Mouse (Mus musculus) heart, adult 2 months (tissue): ENCODE results near the gene Psmd3. TPM values are rescaled to one million over a fixed set of nuclear protein-coding genes. Genes with fewer than 3 reads are reported as not detected.

Experiments
- DNase-seq, 2 experiments: peaks; one replicate each; pipeline ENCODE4 v3.0.0; 2021
- H3K27ac ChIP-seq: fragments of 200-600 bp; 2 replicates; pipeline ENCODE4 v1.8.1; 2022
- H3K27me3 ChIP-seq: fragments of 200-500 bp; 2 replicates; pipeline ENCODE4 v1.6.1; 2012; ENCODE audit warnings: mild to moderate bottlenecking, low read length, inconsistent platforms, mixed read lengths; ENCODE audit not compliant: control insufficient read depth, insufficient read depth
- H3K36me3 ChIP-seq: fragments of 200-500 bp; 2 replicates; pipeline ENCODE4 v1.6.1; 2012; ENCODE audit warnings: low read length, inconsistent platforms; ENCODE audit not compliant: control insufficient read depth, insufficient read depth
- H3K4me1 ChIP-seq: fragments of 200-500 bp; 2 replicates; pipeline ENCODE4 v1.6.1; 2011; ENCODE audit warnings: low read length; ENCODE audit not compliant: control insufficient read depth, insufficient read depth
- H3K4me3 ChIP-seq: fragments of 200-600 bp; 2 replicates; pipeline ENCODE4 v1.8.1; 2022
- H3K79me2 ChIP-seq: fragments of 200-500 bp; replicated peaks from 2 replicates; pipeline ENCODE4 v1.6.1; 2012; ENCODE audit warnings: mild to moderate bottlenecking, inconsistent platforms, low read length, moderate library complexity, mixed read lengths; ENCODE audit not compliant: control insufficient read depth, insufficient read depth
- H3K9ac ChIP-seq: fragments of 200-500 bp; 2 replicates; pipeline ENCODE4 v1.6.1; 2012; ENCODE audit warnings: low read depth, mild to moderate bottlenecking, control low read depth, inconsistent platforms, low read length, mixed read lengths
- CTCF ChIP-seq: fragments of 200-600 bp; IDR thresholded peaks from 2 replicates; pipeline ENCODE4 v1.8.1; 2022; ENCODE audit warnings: antibody characterized with exemption, mild to moderate bottlenecking, moderate library complexity
- EP300 ChIP-seq: fragments of 200-500 bp; IDR thresholded peaks from 2 replicates; pipeline ENCODE4 v1.6.1; 2011; ENCODE audit warnings: low read depth, low read length, control low read depth; ENCODE audit not compliant: insufficient read depth
- POLR2A ChIP-seq: fragments of 200-500 bp; IDR thresholded peaks from 2 replicates; pipeline ENCODE4 v1.6.1; 2011; ENCODE audit warnings: mild to moderate bottlenecking, low read depth, low read length, control low read depth; ENCODE audit not compliant: insufficient read depth
- WGBS: fragments of 180-500 bp; shearing (Covaris S2); methylation state at CpG from one replicate; pipeline ENCODE4 v1.1.7; 2018; 5-methylcytosine and 5-hydroxymethylcytosine counted together
- intact Hi-C: fragments of 180-260 bp; cut with DNase I; formaldehyde crosslinking; loops from one replicate; pipeline ENCODE4 v1.15.1; 2025
- polyA plus RNA-seq: library from polyadenylated mRNA; depleted of rRNA; stranded (reverse); fragments of >200 nt; gene quantifications from 2 replicates; pipeline ENCODE4 v1.2.3, GENCODE M21; 2012
- total RNA-seq, 2 experiments: library from RNA; stranded (reverse); gene quantifications; 2 replicates each; pipeline ENCODE4 v1.2.3; 2021

Psmd3 gene
- total and polyA plus RNA-seq, 3 experiments: 89.5 to 144 (median 105) TPM

- Histone ChIP-seq H3K79me2 (no peaks in the 10 kb centered on the region), H3K9ac (no peak overlapping the region), H3K27me3 (no peaks in the 10 kb centered on the region), H3K4me1 (peaks cover 4% of the 10 kb centered on the region), H3K4me3 (no peak overlapping the region), H3K27ac (no peak overlapping the region), H3K36me3 (no peaks in the 10 kb centered on the region)
- TF ChIP-seq CTCF (peak; percentile 93), POLR2A (no peak), EP300 (peak; percentile 81; the same call in 1 of the 2 replicates)
- DNase-seq: peak; percentile 76 to 88
- 28% methylated on average over 4 of the region's 4 CpGs for WGBS
- intact Hi-C loops: loop anchor here (1.0 to 5.0 kb wide), 5 partner anchors 9 to 207 kb away; partner anchors contain the start of gene Cdc6
These were observed 17.6 kb downstream of the Psmd3 start for GRCm38 (mm10) chr11:98699911-98700310.

GRCm38 (mm10) chr11:98701213-98701670 is 18.9 kb downstream of the Psmd3 start, which contains the start of gene Csf3:
Gene Csf3, plus strand, starts transcription at chr11:98701263.
- Histone ChIP-seq H3K36me3 (no peaks in the 10 kb centered on the region), H3K4me1 (peaks cover 4% of the 10 kb centered on the region; the same call in 1 of the 2 replicates), H3K9ac (no peak within 1 kb of the TSS), H3K27me3 (no peaks in the 10 kb centered on the region), H3K27ac (no peak within 1 kb of the TSS), H3K4me3 (no peak within 1 kb of the TSS), H3K79me2 (no peaks in the 10 kb centered on the region)
- peak in 1 of 2 experiments; percentile 16 for DNase-seq
- TF ChIP-seq EP300 (no peak), POLR2A (no peak), CTCF (no peak)
- intact Hi-C loops: loop anchor here (5.0 kb wide), 2 partner anchors 36 to 206 kb away; partner anchors contain the start of gene Cdc6
- WGBS: 79% methylated on average over 10 of the region's 10 CpGs

GRCm38 (mm10) chr11:98702323-98702722 is 20.0 kb downstream of the Psmd3 start:
- Histone ChIP-seq H3K4me1 (peaks cover 4% of the 10 kb centered on the region; the same call in 1 of the 2 replicates), H3K79me2 (no peaks in the 10 kb centered on the region), H3K4me3 (no peak overlapping the region), H3K27me3 (no peaks in the 10 kb centered on the region), H3K9ac (no peak overlapping the region), H3K36me3 (no peaks in the 10 kb centered on the region), H3K27ac (no peak overlapping the region)
- WGBS: 70% methylated on average over 5 of the region's 5 CpGs
- intact Hi-C loops: loop anchor here (5.0 kb wide), 2 partner anchors 35 to 205 kb away; partner anchors contain the start of gene Cdc6
- TF ChIP-seq EP300 (no peak), CTCF (no peak), POLR2A (no peak)
- peak in 1 of 2 experiments; percentile 17 for DNase-seq

- no peak for TF ChIP-seq CTCF
- TF ChIP-seq EP300: no peak
- TF ChIP-seq POLR2A: no peak
- peaks cover 21% of the 10 kb centered on the region for H3K4me1 ChIP-seq
- H3K9ac ChIP-seq: no peak overlapping the region
- H3K27ac ChIP-seq: no peak overlapping the region
- no peak for DNase-seq
- no peak overlapping the region for H3K4me3 ChIP-seq
- WGBS: 88% methylated on average over 10 of the region's 10 CpGs
- H3K27me3 ChIP-seq: no peaks in the 10 kb centered on the region
- no peaks in the 10 kb centered on the region for H3K79me2 ChIP-seq
- peaks cover 2% of the 10 kb centered on the region; the same call in 1 of the 2 replicates for H3K36me3 ChIP-seq
- intact Hi-C loops: no loop called here
These were observed 22.7 kb downstream of the Psmd3 start for GRCm38 (mm10) chr11:98705021-98705420.

- peaks cover 25% of the 10 kb centered on the region for H3K4me1 ChIP-seq
- peaks cover 2% of the 10 kb centered on the region; the same call in 1 of the 2 replicates for H3K36me3 ChIP-seq
- peak overlapping the region; percentile 57 for H3K27ac ChIP-seq
- intact Hi-C loops: no loop called here
- no peak for TF ChIP-seq EP300
- no peak for TF ChIP-seq CTCF
- TF ChIP-seq POLR2A: no peak
- peak; percentile 53 to 65 for DNase-seq
- no peaks in the 10 kb centered on the region for H3K79me2 ChIP-seq
- 66% methylated on average over 22 of the region's 22 CpGs for WGBS
- no peaks in the 10 kb centered on the region for H3K27me3 ChIP-seq
- no peak overlapping the region for H3K4me3 ChIP-seq
- no peak overlapping the region for H3K9ac ChIP-seq
These were observed 25.3 kb downstream of the Psmd3 start for GRCm38 (mm10) chr11:98707401-98708281.
